Mouse (Mus musculus) inflammation-experienced regulatory T-cells, adult 6 months (primary cell): ENCODE measurements around the gene C1qtnf2. TPM values are rescaled to one million over a fixed set of nuclear protein-coding genes. Genes with fewer than 3 reads are reported as not detected.

Source experiments
- ATAC-seq: one replicate; pipeline ENCODE4 v1.8.0; 2017
- polyA plus RNA-seq, 3 experiments: library from polyadenylated mRNA; unstranded; fragments of 100-300 nt; shearing (Covaris generic); gene quantifications; one replicate each; pipeline ENCODE4 v1.2.1; 2017

The C1qtnf2 gene
- polyA plus RNA-seq, 3 experiments from 2014 or later, result not detected

GRCm38 (mm10) chr11:43483122-43483792 lies 9.2 kb downstream of the C1qtnf2 start:
- no peak for ATAC-seq

GRCm38 (mm10) chr11:43484057-43484456 lies 10.0 kb downstream of the C1qtnf2 start:
- no peak for ATAC-seq

- no peak for ATAC-seq
These were observed 10.6 kb downstream of the C1qtnf2 start for GRCm38 (mm10) chr11:43484652-43485051.

GRCm38 (mm10) chr11:43485855-43486254 lies 11.8 kb downstream of the C1qtnf2 start:
- ATAC-seq, result no peak

GRCm38 (mm10) chr11:43492663-43493062 lies 18.6 kb downstream of the C1qtnf2 start:
- ATAC-seq, result peak; percentile 46

- ATAC-seq, result peak; percentile 50
These were observed 19.8 kb downstream of the C1qtnf2 start for GRCm38 (mm10) chr11:43493815-43494409.

- ATAC-seq, result no peak
These were observed 21.0 kb downstream of the C1qtnf2 start for GRCm38 (mm10) chr11:43495037-43495436.

GRCm38 (mm10) chr11:43495532-43495931 lies 21.5 kb downstream of the C1qtnf2 start:
- ATAC-seq, result no peak

- no peak for ATAC-seq
These were observed 27.2 kb downstream of the C1qtnf2 start for GRCm38 (mm10) chr11:43501256-43501655.

- no peak for ATAC-seq
These were observed 31.1 kb downstream of the C1qtnf2 start for GRCm38 (mm10) chr11:43505188-43505587.

- no peak for ATAC-seq
These were observed 33.9 kb downstream of the C1qtnf2 start for GRCm38 (mm10) chr11:43507976-43508375.

GRCm38 (mm10) chr11:43509878-43510277 lies 35.8 kb downstream of the C1qtnf2 start:
- no peak for ATAC-seq

GRCm38 (mm10) chr11:43512661-43513190 lies 38.6 kb downstream of the C1qtnf2 start:
- no peak for ATAC-seq

- ATAC-seq, result no peak
These were observed 42.4 kb downstream of the C1qtnf2 start for GRCm38 (mm10) chr11:43516344-43517021.

GRCm38 (mm10) chr11:43517641-43518040 lies 43.6 kb downstream of the C1qtnf2 start:
- ATAC-seq, result no peak

- no peak for ATAC-seq
These were observed 44.0 kb downstream of the C1qtnf2 start for GRCm38 (mm10) chr11:43518086-43518485.

GRCm38 (mm10) chr11:43518821-43519220 lies 44.7 kb downstream of the C1qtnf2 start:
- ATAC-seq, result no peak

GRCm38 (mm10) chr11:43520521-43520920 lies 46.4 kb downstream of the C1qtnf2 start:
- no peak for ATAC-seq

- no peak for ATAC-seq
These were observed 54.1 kb downstream of the C1qtnf2 start for GRCm38 (mm10) chr11:43528078-43528682.

GRCm38 (mm10) chr11:43528683-43529499 lies 54.8 kb downstream of the C1qtnf2 start, which contains the start of gene Ccnjl:
TSS of gene Ccnjl (plus strand) at chr11:43528784.
- no peak for ATAC-seq

- ATAC-seq, result no peak
These were observed 56.0 kb downstream of the C1qtnf2 start for GRCm38 (mm10) chr11:43530043-43530442.

GRCm38 (mm10) chr11:43531619-43532018 lies 57.5 kb downstream of the C1qtnf2 start:
- no peak for ATAC-seq
